8 mouse cellular contexts compared by ENCODE assay signal in the genomic region with DNA sequence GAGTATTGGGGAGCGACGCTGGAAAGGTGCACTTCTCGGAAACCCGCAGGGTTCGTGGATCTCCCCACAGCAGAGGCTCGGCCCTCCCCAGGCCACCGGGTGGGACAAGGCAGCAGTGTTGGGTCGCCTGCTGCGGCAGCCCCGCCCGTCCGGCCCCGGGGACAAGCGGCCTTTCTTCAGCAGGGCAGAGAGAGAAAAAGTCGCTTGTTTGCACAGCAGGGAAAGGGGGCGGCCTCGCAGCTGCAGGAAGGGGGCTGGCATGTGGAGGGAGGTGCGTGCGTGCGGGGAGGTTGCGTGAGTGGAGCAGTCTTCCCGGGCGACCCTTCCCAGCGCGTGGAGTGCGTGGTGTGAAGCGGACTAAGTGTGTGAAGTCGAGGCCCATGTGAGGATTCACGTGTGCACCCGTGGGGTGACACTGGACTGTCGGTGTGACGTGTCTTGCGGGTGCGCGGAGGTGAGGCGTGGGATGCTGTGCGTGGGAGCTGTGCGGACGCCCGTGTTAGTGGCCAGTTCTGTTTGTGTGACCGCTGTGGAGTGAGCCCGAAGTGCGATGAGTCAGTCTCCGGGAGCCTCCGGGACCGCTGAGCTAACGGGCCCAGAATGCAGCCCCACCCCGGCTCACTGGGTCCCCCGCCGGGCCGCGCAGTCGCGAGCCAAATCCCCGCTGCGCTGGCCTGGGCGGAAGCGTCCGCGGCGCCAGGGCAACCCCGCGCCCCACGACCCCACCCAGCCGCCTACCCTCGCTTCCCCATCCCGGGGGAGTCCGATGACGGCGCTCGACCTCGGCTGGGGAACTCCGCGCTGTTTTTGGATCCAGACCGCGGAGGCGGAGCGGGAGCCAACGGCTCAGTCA. TPM values are rescaled to one million over a fixed set of nuclear protein-coding genes. Genes with fewer than 3 reads are reported as not detected.
A peak's percentile ranks its signal among the peaks of the same experiment; 100 is the strongest.
DNase-seq lines count a peak whose midpoint lies in the region; ATAC-seq and TF ChIP-seq lines count a peak whose summit lies in the region.

No protein-coding gene starts in this region.

- intact Hi-C loops in left cerebral cortex, postnatal 4 days (cut with DNase I) = loop anchor here (10.0 kb wide), 1 partner anchor 79 kb away; no protein-coding TSS in a partner anchor

- DNase-seq in left cerebral cortex, adult 18-20 months (ENCODE audit: low spot score in 2 of 2) = peak; percentile 47
- DNase-seq in left cerebral cortex, postnatal 4 days = no peak
- DNase-seq in heart, postnatal 4 days = peak; percentile 78
- DNase-seq in layer of hippocampus, postnatal 36 days = peak; percentile 66 to 72

- ATAC-seq in forebrain, embryonic 13.5 days = peak; percentile 52
- ATAC-seq in megakaryocyte progenitor cell, adult 5-6 weeks (replicated peaks; ENCODE audit: poor library complexity) = peak; percentile 15; the same call in 1 of the 2 replicates
- ATAC-seq in stomach, embryonic 14.5 days (ENCODE audit: insufficient number of reproducible peaks, insufficient read depth, low FRiP score, low read depth) = peak; percentile 44

- TF ChIP-seq CTCF in bone marrow, adult 2 months (IDR thresholded peaks at IDR 0.05; ENCODE audit: control insufficient read depth, insufficient read depth, low read length) = 0 out of 2 replicates have a peak, but pooled peaks have one; percentile 0

- peaks cover 2% of the 10 kb centered on the region for H3K4me1 ChIP-seq in bone marrow, adult 2 months (ENCODE audit: control insufficient read depth, insufficient read depth, low read length)
- peaks cover 21% of the 10 kb centered on the region for H3K4me1 ChIP-seq in forebrain, embryonic 13.5 days
- peaks cover 8% of the 10 kb centered on the region; the same call in 1 of the 2 replicates for H3K4me1 ChIP-seq in stomach, embryonic 14.5 days (ENCODE audit: control insufficient read depth, insufficient read depth, low read length)

- TF ChIP-seq POLR2A in bone marrow, adult 2 months (IDR thresholded peaks at IDR 0.05; ENCODE audit: borderline replicate concordance, control insufficient read depth, low read depth, low read length) = peak; percentile 19; the same call in 1 of the 2 replicates

- peak overlapping the region; percentile 29 for H3K4me3 ChIP-seq in bone marrow, adult 2 months (replicated peaks; ENCODE audit: control insufficient read depth, low read depth, low read length)
- H3K4me3 ChIP-seq in forebrain, embryonic 13.5 days = peak overlapping the region; percentile 64
- H3K4me3 ChIP-seq in stomach, embryonic 14.5 days (ENCODE audit: low read depth, low read length) = peak overlapping the region; percentile 54

- peak overlapping the region; percentile 100 for H3K4me2 ChIP-seq in forebrain, embryonic 13.5 days
- peak overlapping the region; percentile 95 for H3K4me2 ChIP-seq in stomach, embryonic 14.5 days (replicated peaks; ENCODE audit: low read depth, low read length)

- 4% methylated on average over 79 of the region's 79 CpGs for WGBS in bone marrow, adult 2 months
- WGBS in forebrain, embryonic 13.5 days = 1% methylated on average over 79 of the region's 79 CpGs
- WGBS in stomach, embryonic 14.5 days = 1% methylated on average over 79 of the region's 79 CpGs

- peak overlapping the region; percentile 68 for H3K9ac ChIP-seq in forebrain, embryonic 13.5 days
- H3K9ac ChIP-seq in stomach, embryonic 14.5 days (replicated peaks; ENCODE audit: low read depth, low read length) = peak overlapping the region; percentile 50

- H3K27me3 ChIP-seq in forebrain, embryonic 13.5 days = peaks cover 24% of the 10 kb centered on the region; the same call in 1 of the 2 replicates
- no peaks in the 10 kb centered on the region for H3K27me3 ChIP-seq in stomach, embryonic 14.5 days (ENCODE audit: control insufficient read depth, insufficient read depth, low read length)

- no peak overlapping the region; the same call in 1 of the 2 replicates for H3K27ac ChIP-seq in bone marrow, adult 2 months (ENCODE audit: control insufficient read depth, insufficient read depth, low read depth, low read length, poor library complexity)
- H3K27ac ChIP-seq in forebrain, embryonic 13.5 days = 0 out of 2 replicates have a peak overlapping the region, but pooled peaks have one; percentile 11
- H3K27ac ChIP-seq in stomach, embryonic 14.5 days (ENCODE audit: low read length) = peak overlapping the region; percentile 59; the same call in 1 of the 2 replicates

- H3K9me3 ChIP-seq in forebrain, embryonic 13.5 days (replicated peaks) = no peaks in the 10 kb centered on the region
- H3K9me3 ChIP-seq in stomach, embryonic 14.5 days (ENCODE audit: control insufficient read depth, low read depth, low read length) = peaks cover under 1% of the 10 kb centered on the region; the same call in 1 of the 2 replicates

- no peaks in the 10 kb centered on the region for H3K36me3 ChIP-seq in forebrain, embryonic 13.5 days (ENCODE audit: poor library complexity, severe bottlenecking)
- no peaks in the 10 kb centered on the region for H3K36me3 ChIP-seq in stomach, embryonic 14.5 days (ENCODE audit: control insufficient read depth, insufficient read depth, low read length)

RNA-seq across cellular contexts. Expression of a gene that starts 1.1 kb away (rescaled TPM):
- total RNA-seq in left cerebral cortex, adult 18-20 months (2021) = 10 to 100 TPM; 59.0 to 67.4 TPM
- total RNA-seq in left cerebral cortex, postnatal 4 days (2021) = 100 to 1,000 TPM; 132 to 141 TPM
- 4.7 and 8.4 TPM in 2 replicates for polyA plus RNA-seq in bone marrow, adult 2 months (2011; ENCODE audit: insufficient read depth, insufficient read length, low replicate concordance, missing spikeins)
- polyA plus RNA-seq in forebrain, embryonic 13.5 days (2015; fragmentation: Nextera tagmentation; extraction: Ambion mirVana) = 36.4 and 40.9 TPM in 2 replicates
- 100 to 1,000 TPM; 109 TPM for total RNA-seq in heart, postnatal 4 days (2021)
- total RNA-seq in layer of hippocampus, postnatal 36 days (2021) = 10 to 100 TPM; 88.5 to 95.6 TPM
- total RNA-seq in megakaryocyte progenitor cell, adult 5-6 weeks (2015) = 0.64 and 1.4 TPM in 2 replicates
- total RNA-seq in megakaryocyte progenitor cell, adult 5-6 weeks (2017) = 2.7 and 5.7 TPM in 2 replicates
- 26.7 and 26.8 TPM in 2 replicates for polyA plus RNA-seq in stomach, embryonic 14.5 days (2014; fragmentation: Nextera tagmentation; extraction: Ambion mirVana)

RNA-seq across cellular contexts. Expression of a gene that starts 33.7 kb away (rescaled TPM):
- 10 to 100 TPM; 90.0 to 95.3 TPM for total RNA-seq in left cerebral cortex, adult 18-20 months (2021)
- 100 to 1,000 TPM; 116 to 122 TPM for total RNA-seq in left cerebral cortex, postnatal 4 days (2021)
- 22.8 and 30.9 TPM in 2 replicates for polyA plus RNA-seq in bone marrow, adult 2 months (2011; ENCODE audit: insufficient read depth, insufficient read length, low replicate concordance, missing spikeins)
- polyA plus RNA-seq in forebrain, embryonic 13.5 days (2015; fragmentation: Nextera tagmentation; extraction: Ambion mirVana) = 132 and 137 TPM in 2 replicates
- 100 to 1,000 TPM; 104 to 119 TPM for total RNA-seq in heart, postnatal 4 days (2021)
- total RNA-seq in layer of hippocampus, postnatal 36 days (2021) = 100 to 1,000 TPM; 104 to 112 TPM
- 169 and 181 TPM in 2 replicates for total RNA-seq in megakaryocyte progenitor cell, adult 5-6 weeks (2015)
- total RNA-seq in megakaryocyte progenitor cell, adult 5-6 weeks (2017) = 163 and 188 TPM in 2 replicates
- polyA plus RNA-seq in stomach, embryonic 14.5 days (2014; fragmentation: Nextera tagmentation; extraction: Ambion mirVana) = 202 and 209 TPM in 2 replicates

RNA-seq across cellular contexts. Expression of a gene that starts 33.8 kb away (rescaled TPM):
- 10 to 100 TPM; 67.8 to 72.0 TPM for total RNA-seq in left cerebral cortex, adult 18-20 months (2021)
- total RNA-seq in left cerebral cortex, postnatal 4 days (2021) = 100 to 1,000 TPM; 111 to 114 TPM
- 9.6 and 42.2 TPM in 2 replicates for polyA plus RNA-seq in bone marrow, adult 2 months (2011; ENCODE audit: insufficient read depth, insufficient read length, low replicate concordance, missing spikeins)
- 154 and 164 TPM in 2 replicates for polyA plus RNA-seq in forebrain, embryonic 13.5 days (2015; fragmentation: Nextera tagmentation; extraction: Ambion mirVana)
- 10 to 100 TPM; 58.4 to 58.7 TPM for total RNA-seq in heart, postnatal 4 days (2021)
- 10 to 100 TPM; 68.1 to 69.1 TPM for total RNA-seq in layer of hippocampus, postnatal 36 days (2021)
- 33.3 and 34.0 TPM in 2 replicates for total RNA-seq in megakaryocyte progenitor cell, adult 5-6 weeks (2015)
- 25.9 and 38.9 TPM in 2 replicates for total RNA-seq in megakaryocyte progenitor cell, adult 5-6 weeks (2017)
- 105 and 119 TPM in 2 replicates for polyA plus RNA-seq in stomach, embryonic 14.5 days (2014; fragmentation: Nextera tagmentation; extraction: Ambion mirVana)

Comparison
In these comparisons a context has a peak if more than half of its experiments do, and no peak if none do; other contexts are left out.
1. RNA of a gene that starts 1.1 kb away (total RNA-seq): 132 to 141 TPM in left cerebral cortex, postnatal 4 days, 109 TPM in heart, postnatal 4 days, 88.5 to 95.6 TPM in layer of hippocampus, postnatal 36 days and 59.0 to 67.4 TPM in left cerebral cortex, adult 18-20 months; 0.64 to 5.7 TPM in megakaryocyte progenitor cell, adult 5-6 weeks; every median in the first group is over 4 times any median in the second.
2. Peak in every context shown above with its lines, with median percentiles within 50 percentile points of each other: H3K4me3 ChIP-seq and ATAC-seq.